Mouse (Mus musculus) urinary bladder, postnatal 10 days (tissue): Measurements from ENCODE around the gene Bmpr2.

ENCODE experiments used
- DNase-seq: peaks from one replicate; pipeline ENCODE4 v3.0.0; 2022; ENCODE audit warnings: low spot score

Gene Bmpr2

DNA sequence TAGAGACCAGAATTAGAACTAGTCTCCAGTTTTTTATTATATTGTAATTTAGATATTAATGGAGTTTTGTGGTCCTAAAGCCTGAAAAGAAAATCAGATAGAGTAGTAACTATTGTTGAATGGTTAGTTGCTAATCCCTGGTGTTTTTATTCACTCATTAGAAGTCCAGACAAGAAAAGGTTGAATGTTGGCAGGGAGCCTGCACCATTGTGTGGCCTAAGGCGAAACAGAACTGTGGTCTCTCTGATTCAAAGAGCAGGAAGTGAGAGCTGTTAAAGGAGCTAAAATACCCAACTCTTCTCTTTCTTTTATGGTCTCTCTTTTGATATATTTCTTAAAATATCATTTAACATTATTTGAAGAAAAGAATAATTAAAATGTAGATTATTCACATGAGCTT lies 32.1 kb downstream of the Bmpr2 start:
- DNase-seq, result no peak

DNA sequence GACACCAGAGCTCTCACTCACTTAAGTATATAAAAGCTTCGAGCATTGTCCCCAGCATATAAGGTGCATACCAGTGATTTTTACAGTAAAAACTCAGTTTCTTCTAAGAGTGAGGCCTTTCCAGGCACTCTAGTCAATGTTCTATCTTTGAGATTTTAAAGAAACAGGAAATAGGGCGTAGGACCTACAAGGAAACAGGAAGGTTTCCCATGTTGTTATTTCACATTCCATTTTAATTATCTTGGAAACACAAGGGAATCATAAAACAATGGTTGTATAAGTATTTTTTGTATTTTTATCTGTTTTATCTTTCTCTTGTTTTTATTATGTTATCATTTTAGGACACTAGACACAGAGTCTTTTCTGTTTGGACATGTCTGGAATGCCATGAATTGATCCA lies 34.7 kb downstream of the Bmpr2 start:
- no peak for DNase-seq

DNA sequence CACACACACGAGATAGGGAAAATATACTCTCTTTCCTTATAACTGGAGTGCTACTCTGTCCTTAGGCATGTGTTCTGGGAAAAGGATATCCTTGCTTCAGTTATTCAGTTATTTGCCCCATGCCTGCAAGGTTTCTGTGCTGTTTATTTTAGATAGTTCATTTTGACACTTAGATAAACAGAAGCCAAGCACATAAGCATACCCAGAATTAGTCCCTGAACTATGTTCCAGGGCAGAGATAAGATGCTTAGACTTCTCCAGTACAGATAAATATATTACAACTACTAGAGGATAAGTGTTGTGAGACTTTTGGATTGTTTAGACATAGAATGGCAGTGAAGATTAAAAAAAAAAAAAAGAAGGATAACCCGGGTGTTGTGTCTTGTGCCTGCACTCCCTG lies 41.2 kb downstream of the Bmpr2 start:
- DNase-seq, result no peak

DNA sequence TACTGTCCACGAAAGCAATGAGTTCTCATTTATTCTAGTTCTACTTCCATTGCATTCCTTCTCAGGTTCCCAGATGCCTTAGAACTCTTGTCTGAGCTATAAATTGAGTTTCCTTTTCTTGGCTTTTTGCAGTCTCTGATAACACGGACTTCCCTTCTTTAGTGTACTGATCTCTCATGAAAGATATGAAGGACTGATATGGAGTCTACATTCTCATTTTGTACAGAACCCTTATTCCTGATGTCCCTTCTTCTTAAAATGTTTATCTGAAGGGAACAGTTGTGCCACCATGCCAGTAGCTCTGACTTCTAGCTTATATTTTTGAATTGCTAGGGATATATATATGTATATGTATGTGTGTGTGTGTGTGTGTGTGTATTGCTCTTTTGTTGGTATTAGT lies 46.7 kb downstream of the Bmpr2 start:
- DNase-seq, result no peak

- no peak for DNase-seq
Measured at GRCm38 (mm10) chr1:59812782-59813181, 49.6 kb downstream of the Bmpr2 start.

GRCm38 (mm10) chr1:59825421-59825820 lies 62.2 kb downstream of the Bmpr2 start:
- DNase-seq, result no peak

DNA sequence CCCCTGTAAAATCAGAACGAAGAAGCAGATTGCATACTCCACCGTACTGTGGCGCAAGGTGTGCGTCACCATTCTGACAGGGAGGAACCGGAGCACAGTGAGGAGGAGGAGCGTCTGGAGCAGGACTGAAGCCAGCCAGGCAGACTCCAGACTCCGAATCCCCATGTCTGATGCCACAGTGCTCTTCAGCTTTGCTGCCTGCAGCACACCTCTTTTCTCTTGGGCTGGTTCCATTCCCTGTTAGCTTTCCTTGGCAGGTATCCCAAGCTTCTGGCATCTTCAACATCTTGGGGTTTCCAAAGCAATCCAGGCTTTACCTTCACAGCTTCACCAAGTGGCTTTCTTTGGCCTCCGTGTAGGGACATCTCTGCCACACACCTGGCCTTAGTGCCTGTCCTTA lies 63.4 kb downstream of the Bmpr2 start:
- no peak for DNase-seq

- no peak for DNase-seq
Measured at GRCm38 (mm10) chr1:59829410-59829809, 66.2 kb downstream of the Bmpr2 start.

- DNase-seq, result no peak
Measured at GRCm38 (mm10) chr1:59830194-59830593, 67.0 kb downstream of the Bmpr2 start.

GRCm38 (mm10) chr1:59833723-59834122 lies 70.5 kb downstream of the Bmpr2 start:
- DNase-seq, result no peak

DNA sequence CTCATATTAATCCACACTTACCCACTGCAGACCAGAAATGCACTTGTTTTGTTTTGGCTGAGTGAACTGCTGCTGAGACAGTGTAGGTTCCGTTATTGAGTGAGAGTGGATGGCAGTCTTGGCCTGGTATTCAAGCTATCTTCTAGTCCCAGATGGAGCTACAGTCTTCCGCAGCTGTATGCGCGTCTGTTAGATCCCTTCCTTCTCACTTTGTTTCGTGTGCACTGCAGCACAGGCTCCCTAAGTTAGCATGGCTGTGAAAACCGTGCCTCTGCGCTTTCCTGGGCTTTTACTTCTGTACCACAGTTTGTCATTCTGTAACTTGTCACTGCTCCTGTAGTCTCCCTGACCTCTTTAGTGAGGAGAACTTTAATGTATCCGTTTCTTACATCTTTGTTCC lies 85.1 kb downstream of the Bmpr2 start:
- no peak for DNase-seq

- no peak for DNase-seq
Measured at GRCm38 (mm10) chr1:59859046-59859445, 95.8 kb downstream of the Bmpr2 start.

- no peak for DNase-seq
Measured at GRCm38 (mm10) chr1:59862144-59862543, 98.9 kb downstream of the Bmpr2 start.

GRCm38 (mm10) chr1:59868041-59868440 lies 104.8 kb downstream of the Bmpr2 start:
- DNase-seq, result no peak

- DNase-seq, result no peak
Measured at GRCm38 (mm10) chr1:59874023-59874422, 110.8 kb downstream of the Bmpr2 start.

DNA sequence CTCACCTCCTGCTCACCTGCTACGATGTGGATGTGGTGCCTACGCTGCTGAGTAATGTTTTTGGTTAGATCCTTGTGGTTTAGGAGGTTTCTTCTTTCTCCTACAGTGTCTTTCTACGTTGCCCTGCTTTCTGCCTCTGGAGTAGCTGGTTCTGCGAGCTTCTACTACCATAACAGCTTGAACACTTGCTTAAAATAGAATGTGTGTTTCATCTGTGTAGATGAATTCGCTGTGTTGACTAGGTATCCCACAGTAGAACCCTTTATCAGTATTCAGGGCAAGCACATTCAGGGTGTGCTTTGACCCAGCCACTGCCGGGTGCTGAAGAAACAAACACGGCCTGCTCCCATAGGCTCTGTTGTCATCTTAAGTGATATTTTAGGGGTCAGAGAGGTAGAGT lies 114.9 kb downstream of the Bmpr2 start:
- DNase-seq, result no peak

- DNase-seq, result peak; percentile 39
Measured at GRCm38 (mm10) chr1:59883349-59884134, 120.3 kb downstream of the Bmpr2 start.

DNA sequence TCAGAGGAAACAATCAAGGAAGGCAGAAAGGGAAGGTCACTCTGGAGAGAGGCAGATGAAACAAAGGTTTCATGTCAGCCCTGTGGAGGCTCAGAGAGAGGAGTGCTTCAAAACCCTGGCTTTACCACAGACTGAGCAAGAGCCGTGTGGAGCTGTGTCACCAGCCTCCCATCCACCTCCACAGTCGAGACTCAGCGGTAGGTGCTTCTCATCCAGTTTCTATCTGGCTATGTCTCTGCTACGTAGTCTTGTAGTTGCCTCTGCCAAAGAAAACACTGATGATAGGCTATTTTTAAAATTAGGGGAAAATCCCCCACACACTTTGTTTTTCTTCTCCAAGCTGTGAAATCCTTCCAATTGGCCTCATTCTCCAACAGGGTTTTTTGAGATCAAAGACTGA lies 123.7 kb downstream of the Bmpr2 start:
- DNase-seq, result no peak

DNA sequence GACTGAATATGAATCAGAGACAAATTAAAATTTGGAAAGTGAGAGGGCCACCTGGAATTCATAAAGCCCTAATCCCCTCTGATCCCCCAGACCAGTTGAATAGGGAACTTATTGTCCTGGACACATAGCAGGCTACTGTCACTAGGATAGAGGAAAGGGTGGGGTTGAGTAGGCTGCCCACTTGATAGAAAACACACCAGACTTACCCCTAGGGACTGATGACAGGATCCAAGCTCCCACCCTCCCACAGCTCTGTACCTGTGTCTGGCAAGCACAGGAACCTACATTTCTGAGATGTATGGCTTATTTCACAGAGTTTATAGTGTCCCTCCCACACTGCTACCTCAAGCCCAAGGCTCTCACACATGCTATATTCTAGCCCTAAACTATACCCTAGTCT lies 124.8 kb downstream of the Bmpr2 start:
- no peak for DNase-seq

DNA sequence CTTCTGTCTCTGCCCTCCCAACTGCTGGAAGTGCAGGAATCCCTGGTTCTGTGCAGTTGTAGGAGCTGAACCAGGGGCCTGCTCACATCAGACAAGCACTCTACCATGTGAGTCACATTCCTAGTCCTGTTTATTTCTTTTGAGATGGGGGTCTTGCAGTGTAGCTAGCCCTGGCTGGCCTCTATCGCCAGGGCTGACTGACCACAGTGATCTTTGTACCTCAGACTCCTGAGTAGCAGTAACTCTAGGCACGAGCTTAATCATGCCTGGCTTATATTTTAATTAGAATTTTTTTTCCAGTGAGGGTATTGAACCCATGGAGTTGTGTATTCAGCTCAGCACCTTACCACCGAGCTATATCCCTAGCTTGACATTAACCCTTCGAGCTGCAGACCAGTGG lies 128.0 kb downstream of the Bmpr2 start:
- DNase-seq, result no peak

GRCm38 (mm10) chr1:59892777-59893176 lies 129.6 kb downstream of the Bmpr2 start:
- DNase-seq, result no peak

- no peak for DNase-seq
Measured at GRCm38 (mm10) chr1:59894025-59894424, 130.8 kb downstream of the Bmpr2 start.

- DNase-seq, result no peak
Measured at GRCm38 (mm10) chr1:59895456-59895855, 132.3 kb downstream of the Bmpr2 start.

GRCm38 (mm10) chr1:59897147-59897798 lies 134.1 kb downstream of the Bmpr2 start:
- DNase-seq, result no peak
